In genomic region chrX:134170584-134170983, GRCm38 (mm10) we compare ENCODE assay signal across 41 mouse cellular contexts. TPM values are rescaled to one million over a fixed set of nuclear protein-coding genes. Genes with fewer than 3 reads are reported as not detected.
"Had no signal": no experiment of that assay in that cellular context is flagged by ENCODE, and none has a peak within 500 bp of the region (broad histone marks: within the 10 kb centered on the region; RNA-seq: fewer than 3 reads in every experiment).

No protein-coding gene starts in this region.

- H3K9ac ChIP-seq: heart, embryonic 12.5 days; hindbrain, embryonic 12.5 days; hindbrain, embryonic 14.5 days; kidney, embryonic 15.5 days; limb, embryonic 12.5 days; liver, embryonic 13.5 days had no signal

- H3K27ac ChIP-seq: gastrocnemius, adult 2 months; heart, adult 2 months; hindbrain, embryonic 10.5 days; hindbrain, embryonic 12.5 days; hindbrain, embryonic 14.5 days; hindbrain, postnatal 0 days; kidney, embryonic 15.5 days; kidney, postnatal 0 days; limb, embryonic 12.5 days; liver, embryonic 13.5 days had no signal

- H3K36me3 ChIP-seq: heart, embryonic 12.5 days; hindbrain, embryonic 10.5 days; hindbrain, embryonic 12.5 days; kidney, embryonic 15.5 days; limb, embryonic 12.5 days; liver, embryonic 13.5 days had no signal

- H3K9me3 ChIP-seq: heart, embryonic 12.5 days; hindbrain, embryonic 10.5 days; hindbrain, embryonic 12.5 days; kidney, embryonic 15.5 days; limb, embryonic 12.5 days; liver, embryonic 13.5 days had no signal

- H3K4me2 ChIP-seq: heart, embryonic 12.5 days; hindbrain, embryonic 12.5 days; hindbrain, embryonic 14.5 days; kidney, embryonic 15.5 days; limb, embryonic 12.5 days; liver, embryonic 11.5 days; liver, embryonic 13.5 days had no signal

- DNase-seq: gastrocnemius, adult 2 months; gastrocnemius, postnatal 10 days; gastrocnemius, postnatal 25 days; heart, adult 11 months; heart, adult 2 months; heart, postnatal 10 days; heart, postnatal 4 days; kidney, adult 11 months; kidney, adult 2 months; kidney, adult 9 months; kidney, postnatal 14 days; kidney, postnatal 36 days; layer of hippocampus, adult 9-11 months; layer of hippocampus, postnatal 36 days; left cerebral cortex, postnatal 4 days; liver; liver, embryonic 13.5 days had no signal

- H3K4me1 ChIP-seq: heart, embryonic 12.5 days; hindbrain, embryonic 10.5 days; hindbrain, embryonic 12.5 days; kidney, embryonic 15.5 days; limb, embryonic 12.5 days; liver, embryonic 13.5 days had no signal

- H3K27me3 ChIP-seq: heart, embryonic 12.5 days; hindbrain, embryonic 12.5 days; limb, embryonic 12.5 days; liver, embryonic 13.5 days had no signal

- H3K4me3 ChIP-seq: gastrocnemius, adult 2 months; heart, adult 2 months; heart, embryonic 12.5 days; hindbrain, embryonic 10.5 days; hindbrain, embryonic 12.5 days; kidney, embryonic 15.5 days; limb, embryonic 12.5 days; liver, embryonic 13.5 days had no signal

- ATAC-seq: hindbrain, postnatal 0 days; intestine, embryonic 16.5 days had no signal

RNA-seq across cellular contexts. Expression of gene Xkrx, which starts 8.7 kb away (rescaled TPM):
- polyA plus RNA-seq: hindbrain, embryonic 10.5 days; liver, embryonic 11.5 days had no signal

RNA-seq across cellular contexts. Expression of gene Arl13a, which starts 16.7 kb away (rescaled TPM):
- total RNA-seq: gastrocnemius, adult 2 months; gastrocnemius, postnatal 10 days; gastrocnemius, postnatal 25 days; gastrocnemius, postnatal 4 days; heart, adult 2 months; heart, postnatal 10 days; heart, postnatal 25 days; heart, postnatal 4 days; hindbrain, postnatal 0 days; layer of hippocampus, adult 18-20 months; layer of hippocampus, adult 8-10 months; layer of hippocampus, postnatal 14 days; layer of hippocampus, postnatal 36 days; left cerebral cortex, adult 18-20 months; left cerebral cortex, adult 8-10 months; left cerebral cortex, postnatal 10 days; left cerebral cortex, postnatal 25 days; left cerebral cortex, postnatal 4 days had no signal
- polyA plus RNA-seq: frontal cortex, adult 2 months; heart, adult 2 months; heart, embryonic 12.5 days; heart, embryonic 14.5 days; hindbrain, embryonic 10.5 days; hindbrain, embryonic 12.5 days; hindbrain, embryonic 14.5 days; hindbrain, postnatal 0 days; intestine, embryonic 14.5 days; intestine, embryonic 16.5 days; kidney, adult 2 months; kidney, embryonic 15.5 days; kidney, postnatal 0 days; large intestine, adult 2 months; limb, embryonic 12.5 days; limb, embryonic 14.5 days; liver, embryonic 11.5 days; liver, embryonic 13.5 days had no signal

RNA-seq across cellular contexts. Expression of gene Nox1, which starts 51.2 kb away (rescaled TPM):
- total RNA-seq: heart, postnatal 10 days; hindbrain, postnatal 0 days; layer of hippocampus, adult 18-20 months; layer of hippocampus, adult 8-10 months; layer of hippocampus, postnatal 14 days; layer of hippocampus, postnatal 36 days; left cerebral cortex, adult 18-20 months; left cerebral cortex, postnatal 10 days; left cerebral cortex, postnatal 4 days had no signal
- polyA plus RNA-seq: heart, adult 2 months; kidney, embryonic 15.5 days; limb, embryonic 12.5 days; liver, embryonic 13.5 days had no signal
